Mouse (Mus musculus): Measurements from ENCODE around the gene Lrrc52.

Lrrc52 gene

DNA sequence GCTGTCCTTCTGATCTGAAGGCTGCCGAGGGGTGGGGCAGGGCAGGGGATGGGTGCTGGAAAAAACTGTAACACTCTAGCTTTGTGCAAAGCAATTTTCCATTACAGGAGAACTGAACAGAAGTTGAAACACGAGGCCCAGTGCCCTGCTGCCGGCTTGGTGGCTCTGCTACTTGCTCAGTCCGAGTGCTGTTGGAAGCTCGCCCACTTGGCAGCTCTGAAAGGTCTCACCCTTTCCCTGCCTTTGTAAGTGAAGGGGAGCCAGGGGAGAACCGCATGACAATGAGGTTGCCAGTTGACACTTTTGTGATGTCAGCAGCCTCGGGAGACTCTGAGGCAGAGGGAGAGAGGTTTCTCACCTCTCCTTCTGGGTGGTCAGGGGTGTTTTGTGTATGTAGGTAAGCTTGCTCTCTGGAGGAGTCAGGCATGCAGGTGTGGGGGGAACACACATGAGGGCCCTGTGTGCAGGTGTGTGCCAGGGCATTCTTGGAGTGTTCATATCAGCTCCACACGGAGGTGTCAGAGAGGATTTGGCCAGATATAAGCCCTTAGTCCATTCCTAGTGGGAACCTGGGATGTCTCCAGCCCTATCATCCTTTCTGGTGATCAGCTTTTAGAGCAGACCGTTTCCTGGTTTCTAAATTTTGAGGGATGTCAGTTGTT, at the start of gene Lrrc52:
Lrrc52 (minus strand) TSS at position 16 of the 662 bp plus-strand sequence.
- DNase-seq (ENCODE audit: low spot score) = no peak

DNA sequence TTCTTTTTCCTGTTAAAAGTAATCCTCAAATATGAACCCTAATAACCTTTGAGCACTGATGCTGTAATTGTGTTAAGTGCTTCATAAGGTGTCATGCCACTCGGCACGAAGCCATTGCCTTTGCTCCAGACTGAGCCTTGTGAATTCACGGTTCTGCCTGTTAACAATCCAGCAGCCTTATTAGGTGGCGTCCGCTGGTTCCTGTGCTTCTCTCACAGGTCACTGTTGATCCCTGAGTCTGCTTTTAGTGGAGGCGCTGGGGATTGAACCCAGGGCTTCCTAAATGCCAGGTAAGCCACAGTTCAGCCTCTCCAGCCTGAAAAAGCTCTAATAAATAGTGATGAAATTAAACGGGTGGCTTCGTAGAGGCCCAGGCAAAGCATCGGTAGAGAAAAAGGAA, 45.0 kb upstream of the Lrrc52 start:
- no peak for DNase-seq (ENCODE audit: low spot score)

DNA sequence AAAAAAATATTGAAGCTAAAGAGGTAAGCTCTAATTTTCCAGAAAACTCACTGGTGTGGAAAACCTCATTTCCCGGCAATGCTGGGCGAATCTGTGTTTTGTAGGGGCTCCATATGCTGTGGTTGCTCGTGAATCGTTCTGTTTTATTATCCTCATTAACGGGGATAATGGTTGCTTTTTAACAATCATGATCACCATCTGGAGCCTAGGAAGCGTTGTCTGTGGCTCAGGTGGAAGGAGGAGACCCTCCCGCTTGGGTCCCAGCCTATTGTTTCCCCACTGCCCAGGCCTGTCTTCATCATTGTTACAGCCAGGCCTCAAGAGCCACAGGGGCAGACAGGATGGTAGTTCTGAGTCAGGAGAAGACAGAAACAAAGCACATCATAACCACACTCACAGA, 39.5 kb upstream of the Lrrc52 start:
- no peak for DNase-seq (ENCODE audit: low spot score)

DNA sequence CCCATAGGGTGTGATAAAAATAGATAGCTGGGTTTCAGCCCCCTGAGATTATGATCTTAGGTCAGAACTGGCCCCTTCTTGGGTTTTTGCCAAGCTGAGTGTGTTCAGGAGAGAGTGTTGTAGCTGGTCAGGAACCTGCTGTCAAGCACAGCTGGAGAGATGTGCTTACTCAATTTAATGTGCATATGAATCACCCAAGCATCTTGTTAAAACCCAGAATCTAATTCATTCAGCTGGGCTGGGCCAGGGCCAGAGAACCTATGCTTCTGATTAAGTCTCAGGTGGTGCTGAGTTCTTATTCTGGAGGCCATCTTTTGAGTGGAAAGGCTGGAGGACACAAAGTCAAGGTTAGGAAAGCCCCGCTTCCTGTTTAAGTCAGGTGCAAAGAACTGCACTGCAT, 38.8 kb upstream of the Lrrc52 start:
- DNase-seq (ENCODE audit: low spot score) = no peak

DNA sequence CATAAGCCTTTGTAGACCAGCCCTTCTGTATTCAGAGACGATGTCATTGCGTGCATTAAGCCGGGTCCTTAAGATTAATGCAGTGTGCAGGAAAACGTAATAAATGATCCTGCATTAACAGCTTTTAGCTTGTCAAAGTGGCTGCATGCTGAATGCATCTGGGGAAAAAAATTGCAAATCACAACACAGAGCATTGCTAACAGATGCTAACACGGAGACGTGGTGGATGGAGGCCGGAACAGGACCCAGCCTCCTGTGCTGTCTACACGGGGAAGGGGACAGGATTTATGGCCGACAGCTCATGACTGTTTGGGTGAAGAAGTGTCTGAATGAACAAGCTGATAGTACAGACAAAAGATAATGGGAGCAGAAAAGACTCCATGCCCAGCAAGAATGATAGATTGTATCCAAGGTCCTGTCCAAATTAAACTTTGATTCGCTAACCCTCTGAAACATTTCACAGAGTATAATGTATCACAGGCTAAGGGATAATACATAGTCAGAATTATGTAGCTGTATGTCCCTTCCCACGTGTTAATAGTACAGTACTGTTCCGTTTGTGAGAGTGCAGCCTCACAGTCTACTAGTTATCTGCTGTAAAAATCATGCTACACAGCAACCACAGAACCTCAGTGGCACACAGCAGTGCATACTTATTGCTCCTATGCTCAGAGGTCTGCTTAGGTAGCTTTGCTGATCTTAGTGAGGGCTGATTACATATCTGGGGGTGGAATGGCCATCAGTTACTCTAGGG, 32.7 kb upstream of the Lrrc52 start:
- no peak for DNase-seq (ENCODE audit: low spot score)

DNA sequence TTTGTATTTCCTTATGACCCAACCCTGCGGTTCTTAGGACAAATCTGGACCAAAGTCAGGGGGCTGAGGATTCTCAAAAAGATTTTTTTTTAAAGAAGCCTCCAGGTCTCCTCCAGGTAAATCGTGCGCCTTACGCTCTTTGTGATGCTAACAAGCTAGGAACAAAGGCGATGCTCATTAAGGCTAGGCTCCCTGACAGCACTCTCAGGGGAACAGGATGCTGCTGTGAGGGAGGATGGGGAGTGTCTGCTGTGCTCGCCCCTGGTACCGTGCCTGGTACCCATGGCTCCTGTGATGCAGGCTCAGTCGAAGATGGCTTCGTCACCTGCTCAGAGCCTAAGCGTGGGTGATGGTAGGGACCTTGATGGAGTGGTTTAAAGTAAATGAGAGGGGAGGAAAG, 31.4 kb upstream of the Lrrc52 start:
- no peak for DNase-seq (ENCODE audit: low spot score)

DNA sequence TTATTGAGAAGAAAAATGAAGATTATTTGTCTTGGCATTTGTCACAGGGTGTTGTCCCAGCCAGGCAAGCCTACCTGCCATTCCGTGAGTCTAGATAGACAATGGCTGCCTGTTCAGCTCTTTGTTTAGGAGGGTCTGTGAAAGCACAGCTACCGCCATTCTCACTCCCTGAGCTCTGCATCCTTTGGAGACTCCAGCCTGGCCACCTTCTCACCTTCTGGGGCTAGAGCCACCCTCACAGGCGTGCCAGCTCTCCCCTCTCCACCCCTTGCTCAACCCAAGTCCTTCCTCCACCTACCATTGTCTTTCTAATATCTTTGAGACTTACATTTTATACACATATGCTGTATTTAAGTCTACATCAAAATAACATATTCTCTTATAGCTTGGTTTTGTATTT, 31.0 kb upstream of the Lrrc52 start:
- DNase-seq (ENCODE audit: low spot score) = no peak

DNA sequence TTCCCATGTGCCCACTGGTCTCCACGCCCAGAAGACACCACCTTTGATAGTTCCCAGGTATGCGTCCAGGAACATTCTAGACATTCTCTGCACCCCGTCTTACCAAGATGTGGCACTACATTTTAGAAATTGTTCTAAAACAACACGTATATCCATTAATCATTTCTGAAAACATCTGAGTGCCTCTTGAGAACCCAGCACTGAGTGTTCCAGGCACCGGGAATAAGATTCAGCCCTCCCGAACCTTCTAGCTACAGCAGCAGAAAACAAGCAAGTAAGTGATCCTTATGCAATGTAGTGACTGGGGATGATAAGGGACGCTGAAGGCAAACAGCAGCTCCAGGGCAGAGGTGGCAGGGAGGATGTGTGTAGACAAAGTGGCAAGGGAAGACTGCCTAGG, 24.9 kb upstream of the Lrrc52 start:
- no peak for DNase-seq (ENCODE audit: low spot score)

DNA sequence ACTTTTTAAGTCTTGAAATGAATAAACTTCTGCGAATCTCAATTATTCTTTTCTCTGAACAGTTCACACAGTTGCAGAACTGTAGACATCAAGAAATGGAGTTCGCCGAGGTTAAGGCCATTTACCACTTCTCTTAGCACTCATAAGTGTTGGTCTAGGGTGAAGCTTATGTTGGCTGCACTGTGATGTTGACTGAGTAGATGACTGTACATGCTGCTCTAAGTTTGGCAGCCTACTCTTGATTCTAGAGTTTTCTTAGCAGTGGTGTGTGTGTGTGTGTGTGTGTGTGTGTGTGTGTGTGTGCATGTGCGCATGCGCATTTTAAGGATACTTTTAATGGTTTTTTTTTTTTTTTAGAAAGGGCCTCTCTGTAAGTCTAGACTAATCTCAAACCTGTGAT, 21.4 kb upstream of the Lrrc52 start:
- no peak for DNase-seq (ENCODE audit: low spot score)

DNA sequence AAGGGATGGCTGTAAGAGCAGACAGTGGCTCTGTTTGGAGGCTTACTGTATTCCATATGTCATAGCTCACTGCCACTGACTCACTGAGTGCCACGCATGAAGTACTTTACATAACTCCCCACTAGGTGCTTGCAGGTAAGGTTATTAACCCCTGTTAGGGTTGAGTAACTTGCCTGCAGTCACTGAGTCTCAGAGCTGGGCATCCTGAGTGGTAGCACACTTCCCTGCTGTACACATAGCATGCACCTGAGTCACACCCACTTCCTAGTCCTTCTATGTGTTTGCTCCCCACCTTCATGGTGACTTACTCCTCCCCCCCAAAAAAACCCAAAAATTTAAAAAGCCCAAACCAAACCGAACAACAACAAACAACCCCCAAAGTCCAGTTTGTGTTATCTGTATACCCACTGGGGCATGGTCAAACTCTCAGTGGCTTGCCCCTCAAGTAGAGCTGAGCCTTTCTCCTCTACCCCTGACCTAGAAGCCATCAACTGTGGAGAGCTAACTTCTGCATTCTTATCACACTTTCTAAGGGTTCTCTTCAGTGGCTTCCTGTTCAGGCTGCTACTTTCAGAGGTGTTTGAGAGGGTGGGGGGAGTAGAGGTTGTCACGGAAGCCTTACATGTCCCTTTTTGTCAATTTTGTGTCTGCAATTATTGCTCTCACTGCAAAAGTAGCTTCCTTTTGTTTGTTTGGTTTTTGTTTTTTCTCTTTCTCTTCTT, 20.5 kb upstream of the Lrrc52 start:
- no peak for DNase-seq (ENCODE audit: low spot score)

DNA sequence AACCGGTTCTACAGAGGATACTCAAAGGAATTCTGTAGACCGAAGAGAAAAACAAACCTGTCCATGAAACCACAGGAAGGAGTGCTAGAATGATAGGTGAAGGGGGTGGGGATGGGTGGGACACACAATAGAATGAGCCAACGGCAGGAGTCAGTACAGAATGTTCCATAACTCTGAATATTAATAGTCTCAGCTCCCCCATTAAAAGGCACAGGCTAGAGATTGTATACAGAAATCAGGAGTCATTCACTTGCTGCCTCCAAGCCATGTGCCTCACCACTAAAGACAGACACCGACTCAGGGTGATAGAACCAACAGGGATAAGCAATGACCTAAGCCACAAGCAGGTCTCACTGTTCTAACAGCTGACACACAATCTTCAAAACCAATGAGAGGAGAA, 16.3 kb upstream of the Lrrc52 start:
- DNase-seq (ENCODE audit: low spot score) = no peak

DNA sequence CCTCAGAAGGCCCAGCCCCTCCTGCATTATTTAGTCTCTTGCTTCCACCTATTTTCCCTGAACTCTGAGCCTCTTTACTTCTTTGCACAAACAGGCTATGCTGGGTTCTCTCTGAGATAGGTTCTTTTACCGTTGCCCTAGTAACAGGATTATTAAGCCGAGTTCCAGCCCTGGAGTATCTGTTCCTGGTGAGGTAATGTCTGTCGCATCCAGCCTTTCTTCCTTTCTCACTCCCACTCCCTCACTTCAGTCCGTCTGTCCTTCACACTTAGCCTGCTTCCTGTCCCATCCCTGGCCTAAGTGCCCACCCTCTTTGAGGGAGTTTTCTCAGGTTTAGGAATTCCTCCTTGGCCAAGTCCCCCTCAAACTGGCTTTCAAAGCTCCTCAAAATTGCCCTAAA, 7.0 kb upstream of the Lrrc52 start:
- no peak for DNase-seq (ENCODE audit: low spot score)

DNA sequence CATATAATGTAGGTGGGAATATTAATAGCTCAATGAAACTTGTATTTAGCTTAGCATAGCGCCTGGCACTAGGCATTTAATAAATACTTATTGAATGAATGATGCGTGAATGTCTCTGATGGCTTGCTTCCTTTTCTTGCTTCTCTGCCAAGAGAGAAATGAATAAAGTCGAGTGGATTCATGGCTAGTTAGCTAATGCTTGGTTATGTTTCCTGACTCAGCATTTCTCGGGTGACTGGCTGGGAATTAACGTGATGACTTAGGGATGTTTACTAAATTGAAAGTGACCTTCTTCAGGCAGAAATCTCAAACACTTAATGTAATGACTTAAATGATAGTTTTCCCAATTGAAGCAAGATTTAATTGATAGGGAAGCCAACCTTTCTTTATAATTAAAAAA, 1.3 kb upstream of the Lrrc52 start:
- no peak for DNase-seq (ENCODE audit: low spot score)

DNA sequence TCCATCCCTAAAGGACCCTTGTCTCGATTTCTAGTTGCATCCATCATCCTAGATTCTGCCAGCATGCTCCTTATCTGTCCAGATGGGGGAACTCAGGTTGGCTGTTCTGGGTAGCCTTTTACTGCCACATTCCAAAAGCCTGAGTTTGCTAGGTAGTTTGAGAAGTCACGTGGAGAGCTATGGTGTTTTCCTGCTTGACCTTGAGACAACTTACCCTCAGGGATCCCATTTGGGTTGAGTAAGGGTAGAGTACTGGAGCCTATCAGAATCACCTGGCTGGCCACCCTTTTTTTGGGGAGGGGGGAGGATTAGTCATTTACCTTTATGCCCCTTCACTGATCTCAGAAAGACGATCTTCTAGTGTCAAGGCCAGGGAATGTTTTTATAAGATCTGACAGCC, 9.3 kb downstream of the Lrrc52 start:
- DNase-seq (ENCODE audit: low spot score) = no peak

DNA sequence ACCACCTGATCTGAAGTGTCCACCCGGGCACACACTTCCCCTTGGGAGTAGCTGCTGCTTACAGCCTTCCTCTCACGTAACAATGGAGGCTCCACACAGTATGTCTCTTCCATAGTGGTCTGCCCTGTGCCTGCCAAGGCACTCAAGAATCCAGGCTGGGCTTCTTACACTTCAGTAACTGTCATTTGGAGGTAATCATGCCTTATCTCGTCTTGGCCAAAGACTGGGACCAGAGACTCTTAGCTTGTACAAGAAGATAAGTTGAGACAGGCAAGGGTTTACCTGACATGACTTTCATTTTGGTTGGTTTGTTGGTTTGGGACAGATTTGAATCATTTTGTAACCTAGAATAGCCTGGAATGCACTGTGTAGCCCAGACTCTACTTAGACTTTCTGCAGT, 13.5 kb downstream of the Lrrc52 start:
- no peak for DNase-seq (ENCODE audit: low spot score)

DNA sequence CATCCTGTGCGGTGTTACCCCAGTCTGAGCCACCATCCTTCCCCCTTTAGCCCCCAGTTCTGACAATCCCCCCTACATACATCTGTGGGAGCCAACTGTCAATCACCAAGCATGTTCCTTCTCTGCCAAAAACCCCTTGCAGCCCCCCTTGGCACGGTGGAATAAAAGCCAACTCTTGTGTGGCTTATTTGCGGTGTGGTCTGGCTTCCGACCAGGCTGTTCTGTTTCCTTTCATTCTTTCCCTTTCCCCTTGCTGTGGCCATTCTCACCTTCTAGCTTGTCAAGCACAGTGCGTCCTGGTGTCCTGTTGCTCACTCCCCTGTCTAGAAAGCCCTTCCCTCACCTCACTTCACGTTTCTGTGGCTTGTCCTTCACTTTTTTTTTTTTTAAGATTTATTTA, 14.1 kb downstream of the Lrrc52 start:
- no peak for DNase-seq (ENCODE audit: low spot score)

DNA sequence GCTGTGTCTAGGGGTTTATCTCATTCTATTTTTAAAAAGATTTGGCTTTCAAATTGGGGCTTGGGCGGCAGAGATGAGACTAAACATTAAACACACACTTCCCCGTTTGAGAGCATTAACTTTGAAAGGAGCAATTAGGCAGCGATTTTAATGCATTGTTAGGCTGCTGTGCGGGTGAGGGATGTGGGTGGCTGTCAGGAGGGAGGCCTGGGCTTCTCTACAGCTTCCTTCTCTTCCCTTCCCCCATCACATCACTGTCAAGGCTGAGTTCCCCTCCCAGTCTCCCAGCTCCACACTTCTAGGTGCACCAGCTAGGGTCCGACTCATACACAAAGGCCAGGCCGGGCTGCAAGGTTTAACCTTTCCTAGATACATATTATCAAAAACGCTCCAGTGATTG, 18.0 kb downstream of the Lrrc52 start:
- peak; percentile 16 for DNase-seq (ENCODE audit: low spot score)

DNA sequence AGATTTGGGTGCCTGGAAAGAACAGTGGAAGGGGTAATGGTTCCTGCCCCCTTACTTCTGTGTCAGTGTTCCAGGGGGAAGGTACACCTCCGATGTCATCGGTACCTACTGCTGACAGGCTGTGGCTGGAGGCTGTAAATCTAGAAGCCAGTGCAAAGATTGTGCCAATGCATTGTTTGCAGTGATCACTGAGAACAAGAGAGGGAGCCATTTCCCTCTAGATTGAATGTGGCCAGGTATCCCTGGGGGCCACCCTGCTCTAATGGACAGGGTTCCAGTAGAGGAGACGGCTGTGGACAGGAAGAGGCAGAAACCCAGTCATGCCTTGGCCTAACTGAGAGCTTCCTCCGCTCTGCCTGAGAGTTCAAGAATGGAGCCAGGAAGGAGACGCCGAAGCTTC, 18.5 kb downstream of the Lrrc52 start:
- no peak for DNase-seq (ENCODE audit: low spot score)

DNA sequence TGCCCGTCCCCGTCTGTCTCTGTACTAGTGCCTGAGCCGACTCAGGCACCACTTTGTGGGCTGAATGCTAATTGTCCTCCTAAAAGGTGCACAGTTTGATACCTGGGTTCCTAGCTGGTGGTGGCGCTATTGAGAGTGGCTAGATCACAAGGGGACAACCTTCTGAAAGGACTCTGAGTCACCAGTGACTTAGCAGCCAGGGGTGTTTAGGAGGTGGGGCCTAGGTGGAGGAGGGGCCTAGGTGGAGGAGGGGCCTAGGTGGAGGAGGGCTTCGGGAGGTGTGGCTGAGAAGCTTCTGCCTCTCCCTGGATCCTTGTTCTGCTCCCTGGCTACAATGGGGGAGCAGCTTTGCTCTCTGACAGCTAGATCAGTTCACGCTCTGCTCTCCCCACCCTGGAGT, 20.1 kb downstream of the Lrrc52 start:
- DNase-seq (ENCODE audit: low spot score) = no peak

DNA sequence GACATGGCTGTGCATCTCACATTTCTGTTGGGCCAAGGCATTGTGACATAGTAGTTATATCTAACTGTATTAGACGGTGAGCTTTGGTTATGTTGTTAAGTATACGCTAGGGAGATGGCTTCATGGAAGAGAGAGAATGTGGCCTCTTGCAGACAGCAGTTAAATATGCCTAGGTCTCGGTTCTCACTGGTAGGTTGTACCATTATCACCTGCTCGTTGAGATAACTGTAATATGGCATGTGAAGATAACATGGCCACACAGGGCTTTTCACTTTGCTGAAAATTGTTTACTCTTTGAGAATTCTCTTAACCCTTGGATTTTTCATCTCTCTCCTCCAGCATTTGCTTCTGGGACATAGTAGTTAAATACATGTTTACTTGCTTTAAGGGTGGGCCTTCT, 21.4 kb downstream of the Lrrc52 start:
- DNase-seq (ENCODE audit: low spot score) = no peak

DNA sequence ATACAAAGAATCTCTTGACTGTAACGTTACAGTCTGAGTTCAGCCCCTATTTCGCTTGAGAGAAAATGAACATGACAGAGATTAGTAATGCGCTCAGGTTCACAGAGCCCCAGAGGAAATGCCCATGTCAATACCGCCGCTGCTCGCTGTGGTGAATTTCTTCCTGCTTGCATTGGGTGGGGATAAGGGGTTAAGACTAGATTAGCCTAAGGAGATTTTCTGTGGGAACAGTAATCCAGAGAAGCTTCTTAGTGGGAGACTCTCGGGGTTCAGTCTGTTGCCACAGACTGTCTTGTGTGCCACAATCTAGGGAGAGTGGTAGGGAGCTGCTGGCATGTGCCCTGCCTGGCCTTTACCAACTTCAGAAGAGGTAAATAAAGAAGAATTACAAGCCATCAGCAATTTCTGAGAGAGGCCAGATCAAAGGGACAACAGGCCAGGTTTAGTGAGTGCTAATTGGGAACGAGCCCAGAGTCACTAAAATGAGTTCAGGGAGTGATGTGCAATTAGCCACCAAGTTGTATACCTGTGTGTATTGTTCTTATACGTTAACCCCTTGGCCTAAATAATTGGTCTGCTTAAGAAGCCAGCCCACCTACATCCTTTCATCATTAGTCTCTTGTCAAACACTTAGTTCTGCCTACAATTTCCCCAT, 28.2 kb downstream of the Lrrc52 start:
- DNase-seq (ENCODE audit: low spot score) = no peak

DNA sequence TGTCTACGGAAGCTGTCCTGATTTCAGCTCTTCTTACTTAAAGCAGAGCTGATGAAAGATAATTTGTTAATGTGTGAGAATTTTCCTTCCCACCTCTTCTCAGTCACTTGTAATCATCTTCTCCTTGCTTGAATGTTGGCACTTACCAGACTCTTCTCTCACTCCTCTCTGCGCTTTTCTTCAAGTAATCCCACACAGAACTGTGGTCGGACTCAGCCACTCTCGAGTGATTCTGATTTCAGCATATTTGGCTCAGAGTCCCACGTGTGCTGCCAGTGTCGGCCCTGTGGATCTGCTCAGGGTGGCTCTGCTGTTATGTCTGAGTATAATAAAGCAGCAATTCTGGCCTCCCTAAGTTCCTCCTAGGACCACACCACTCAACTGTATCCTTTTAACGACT, 29.5 kb downstream of the Lrrc52 start:
- DNase-seq (ENCODE audit: low spot score) = no peak
